Mouse (Mus musculus) stomach, embryonic 16.5 days (tissue): ENCODE results near the gene Zcchc8. TPM values are rescaled to one million over a fixed set of nuclear protein-coding genes. Genes with fewer than 3 reads are reported as not detected.

Source experiments
- ATAC-seq: fragments of 200-750 bp; cut with Nextera tagmentation; 2 replicates; pipeline ENCODE4 v1.8.0; 2017; ENCODE audit warnings: moderate number of reproducible peaks, moderate TSS enrichment; ENCODE audit not compliant: insufficient read depth, low FRiP score
- H3K27ac ChIP-seq: fragments of 300-500 bp; sonication (generic); 2 replicates; pipeline ENCODE4 v1.5.1; 2014; ENCODE audit warnings: low read length
- H3K27me3 ChIP-seq: fragments of 300-500 bp; sonication (generic); 2 replicates; pipeline ENCODE4 v1.6.1; 2014; ENCODE audit warnings: low read length, control low read depth, mixed read lengths; ENCODE audit not compliant: control insufficient read depth, insufficient read depth
- H3K36me3 ChIP-seq: fragments of 300-500 bp; sonication (generic); 2 replicates; pipeline ENCODE4 v1.6.1; 2014; ENCODE audit warnings: low read length; ENCODE audit not compliant: control insufficient read depth, insufficient read depth
- H3K4me1 ChIP-seq: fragments of 300-500 bp; sonication (generic); 2 replicates; pipeline ENCODE4 v1.6.1; 2014; ENCODE audit warnings: low read length, control low read depth, mixed read lengths; ENCODE audit not compliant: control insufficient read depth, insufficient read depth
- H3K4me2 ChIP-seq: fragments of 300-500 bp; sonication (generic); 2 replicates; pipeline ENCODE4 v1.6.1; 2014; ENCODE audit warnings: low read depth, low read length, mixed read lengths
- H3K4me3 ChIP-seq: fragments of 300-500 bp; sonication (generic); replicated peaks from 2 replicates; pipeline ENCODE4 v1.5.1; 2014; ENCODE audit warnings: mild to moderate bottlenecking, low read length
- H3K9ac ChIP-seq: fragments of 300-500 bp; sonication (generic); 2 replicates; pipeline ENCODE4 v1.6.1; 2014; ENCODE audit warnings: low read length
- H3K9me3 ChIP-seq: fragments of 300-500 bp; sonication (generic); replicated peaks from 2 replicates; pipeline ENCODE4 v1.6.1; 2016; ENCODE audit warnings: low read length, control low read depth; ENCODE audit not compliant: control insufficient read depth
- WGBS: fragments of 180-500 bp; shearing (Covaris S2); extraction: QIAGEN DNeasy Blood & Tissue Kit; methylation state at CpG from one replicate; pipeline ENCODE4 v1.1.7; 2014; 5-methylcytosine and 5-hydroxymethylcytosine counted together
- polyA plus RNA-seq: library from polyadenylated mRNA; unstranded; fragments of >200 nt; fragmentation: Nextera tagmentation; extraction: Ambion mirVana; gene quantifications from 2 replicates; pipeline ENCODE4 v1.2.1, GENCODE M21; 2015

Zcchc8 gene
- polyA plus RNA-seq, 1 experiment from 2014 or later = 64.5 TPM

GRCm38 (mm10) chr5:123694468-123694867, 26.4 kb downstream of the Zcchc8 start:
- Histone ChIP-seq H3K4me1 (no peaks in the 10 kb centered on the region), H3K4me2 (no peak overlapping the region), H3K27me3 (no peaks in the 10 kb centered on the region), H3K4me3 (no peak overlapping the region), H3K27ac (peak overlapping the region; percentile 58; the same call in 1 of the 2 replicates), H3K36me3 (no peaks in the 10 kb centered on the region), H3K9ac (no peak overlapping the region), H3K9me3 (no peaks in the 10 kb centered on the region)
- 37% methylated on average over 6 of the region's 6 CpGs for WGBS
- ATAC-seq = peak; percentile 67; the same call in 1 of the 2 replicates

- no peaks in the 10 kb centered on the region for H3K9me3 ChIP-seq
- WGBS = under 1% methylated on average over 55 of the region's 64 CpGs
- H3K4me3 ChIP-seq = peak within 1 kb of the TSS; percentile 93
- peak within 1 kb of the TSS; percentile 92 for H3K27ac ChIP-seq
- no peaks in the 10 kb centered on the region for H3K27me3 ChIP-seq
- no peaks in the 10 kb centered on the region for H3K36me3 ChIP-seq
- H3K4me1 ChIP-seq = peaks cover 30% of the 10 kb centered on the region
- peak within 1 kb of the TSS; percentile 98 for H3K4me2 ChIP-seq
- peak; percentile 75 for ATAC-seq
- peak within 1 kb of the TSS; percentile 99 for H3K9ac ChIP-seq
Observed at GRCm38 (mm10) chr5:123684221-123685144, 36.4 kb downstream of the Zcchc8 start, which contains the start of gene Clip1. Gene Clip1, minus strand, starts transcription at chr5:123684618.

- H3K9me3 ChIP-seq = no peaks in the 10 kb centered on the region
- ATAC-seq = peak; percentile 61
- peaks cover 30% of the 10 kb centered on the region for H3K4me1 ChIP-seq
- whole genome bisulfite sequencing = under 1% methylated on average over 85 of the region's 92 CpGs
- H3K4me2 ChIP-seq = peak overlapping the region; percentile 98
- no peaks in the 10 kb centered on the region for H3K27me3 ChIP-seq
- H3K27ac ChIP-seq = peak overlapping the region; percentile 92
- H3K36me3 ChIP-seq = no peaks in the 10 kb centered on the region
- peak overlapping the region; percentile 93 for H3K4me3 ChIP-seq
- H3K9ac ChIP-seq = peak overlapping the region; percentile 99
Observed at GRCm38 (mm10) chr5:123683377-123684220, 37.3 kb downstream of the Zcchc8 start.

GRCm38 (mm10) chr5:123683043-123683376, 37.9 kb downstream of the Zcchc8 start:
- Histone ChIP-seq H3K27me3 (no peaks in the 10 kb centered on the region), H3K4me2 (peak overlapping the region; percentile 98), H3K36me3 (no peaks in the 10 kb centered on the region), H3K27ac (peak overlapping the region; percentile 92; the same call in 1 of the 2 replicates), H3K9me3 (no peaks in the 10 kb centered on the region), H3K9ac (peak overlapping the region; percentile 99), H3K4me1 (peaks cover 30% of the 10 kb centered on the region), H3K4me3 (peak overlapping the region; percentile 93)
- WGBS = 7% methylated on average over 6 of the region's 6 CpGs
- ATAC-seq = no peak

GRCm38 (mm10) chr5:123682372-123682771, 38.5 kb downstream of the Zcchc8 start:
- no peak for ATAC-seq
- Histone ChIP-seq H3K27me3 (no peaks in the 10 kb centered on the region), H3K27ac (peak overlapping the region; percentile 50; the same call in 1 of the 2 replicates), H3K4me2 (peak overlapping the region; percentile 98), H3K4me1 (peaks cover 30% of the 10 kb centered on the region), H3K4me3 (peak overlapping the region; percentile 93; the same call in 1 of the 2 replicates), H3K9me3 (no peaks in the 10 kb centered on the region), H3K9ac (peak overlapping the region; percentile 99), H3K36me3 (no peaks in the 10 kb centered on the region)
- 36% methylated on average over 4 of the region's 4 CpGs for WGBS

- no peaks in the 10 kb centered on the region for H3K9me3 ChIP-seq
- peak overlapping the region; percentile 9; the same call in 1 of the 2 replicates for H3K4me2 ChIP-seq
- 35% methylated on average over 5 of the region's 5 CpGs for whole genome bisulfite sequencing
- no peaks in the 10 kb centered on the region for H3K36me3 ChIP-seq
- no peak overlapping the region for H3K9ac ChIP-seq
- H3K4me3 ChIP-seq = no peak overlapping the region
- H3K27ac ChIP-seq = peak overlapping the region; percentile 64
- ATAC-seq = no peak
- H3K4me1 ChIP-seq = peaks cover 28% of the 10 kb centered on the region
- no peaks in the 10 kb centered on the region for H3K27me3 ChIP-seq
Observed at GRCm38 (mm10) chr5:123679546-123680263, 41.2 kb downstream of the Zcchc8 start.

GRCm38 (mm10) chr5:123679106-123679505, 41.8 kb downstream of the Zcchc8 start:
- Histone ChIP-seq H3K4me1 (peaks cover 25% of the 10 kb centered on the region), H3K36me3 (no peaks in the 10 kb centered on the region), H3K27ac (no peak overlapping the region), H3K4me2 (no peak overlapping the region), H3K9me3 (no peaks in the 10 kb centered on the region), H3K9ac (no peak overlapping the region), H3K4me3 (no peak overlapping the region), H3K27me3 (no peaks in the 10 kb centered on the region)
- ATAC-seq = no peak
- WGBS = 66% methylated on average over 3 of the region's 3 CpGs

GRCm38 (mm10) chr5:123675717-123676116, 45.2 kb downstream of the Zcchc8 start:
- Histone ChIP-seq H3K27ac (no peak overlapping the region), H3K9ac (no peak overlapping the region), H3K4me3 (no peak overlapping the region), H3K4me1 (peaks cover 17% of the 10 kb centered on the region), H3K9me3 (no peaks in the 10 kb centered on the region), H3K4me2 (no peak overlapping the region), H3K27me3 (no peaks in the 10 kb centered on the region), H3K36me3 (no peaks in the 10 kb centered on the region)
- no peak for ATAC-seq
- WGBS = 74% methylated on average over 9 of the region's 9 CpGs
